Mouse (Mus musculus) lung, adult 2 months (tissue): Measurements from ENCODE around the gene Wipf1. TPM values are rescaled to one million over a fixed set of nuclear protein-coding genes. Genes with fewer than 3 reads are reported as not detected.

ENCODE experiments used
- DNase-seq: peaks from one replicate; pipeline ENCODE4 v3.0.0; 2022
- H3K4me1 ChIP-seq: fragments of 200-500 bp; 2 replicates; pipeline ENCODE4 v1.6.1; 2011; ENCODE audit warnings: low read length; ENCODE audit not compliant: control insufficient read depth, insufficient read depth
- H3K4me3 ChIP-seq: fragments of 200-500 bp; replicated peaks from 2 replicates; pipeline ENCODE3; 2011; ENCODE audit warnings: low read depth, mild to moderate bottlenecking, control low read depth, low read length; ENCODE audit errors: extremely low read depth
- CTCF ChIP-seq: fragments of 200-500 bp; IDR thresholded peaks from 2 replicates; pipeline ENCODE4 v1.5.1; 2011; ENCODE audit warnings: mild to moderate bottlenecking, low read length, control low read depth; ENCODE audit not compliant: insufficient read depth
- POLR2A ChIP-seq: fragments of 200-500 bp; IDR thresholded peaks from 2 replicates; pipeline ENCODE4 v1.6.1; 2011; ENCODE audit warnings: low read depth, mild to moderate bottlenecking, control low read depth, low read length, borderline replicate concordance; ENCODE audit errors: extremely low read depth
- WGBS: fragments of 180-500 bp; shearing (Covaris S2); methylation state at CpG from one replicate; pipeline ENCODE4 v1.1.7; 2018; 5-methylcytosine and 5-hydroxymethylcytosine counted together
- polyA plus RNA-seq: library from polyadenylated mRNA; depleted of rRNA; stranded (reverse); fragments of >200 nt; gene quantifications from 2 replicates; pipeline ENCODE4 v1.2.3, GENCODE M21; 2012

Gene Wipf1
- polyA plus RNA-seq, 1 experiment: 23.1 TPM

DNA sequence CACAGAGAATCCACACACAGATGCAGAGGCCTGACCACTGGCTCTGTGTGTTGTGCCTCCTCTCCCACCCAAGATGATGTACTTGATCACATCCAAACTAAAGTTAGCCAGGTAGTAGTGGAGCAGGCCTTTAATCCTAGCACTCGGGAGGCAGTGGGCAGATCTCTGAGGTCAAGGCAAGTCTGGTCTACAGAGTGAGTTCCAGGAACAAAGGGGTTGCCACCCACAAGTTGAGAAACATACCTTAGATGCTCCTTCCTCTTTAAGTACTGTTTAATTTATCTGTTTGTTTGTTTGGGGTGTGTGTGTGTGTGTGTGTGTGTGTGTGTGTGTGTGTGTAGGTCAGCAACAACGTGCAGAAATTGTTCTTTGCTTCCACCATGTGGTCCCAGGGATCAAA lies 67.3 kb downstream of the Wipf1 start:
- no peak for DNase-seq
- TF ChIP-seq POLR2A (no peak), CTCF (no peak)
- H3K4me1 ChIP-seq: peaks cover 25% of the 10 kb centered on the region
- no peak overlapping the region for H3K4me3 ChIP-seq
- WGBS: 59% methylated on average over 2 of the region's 2 CpGs

DNA sequence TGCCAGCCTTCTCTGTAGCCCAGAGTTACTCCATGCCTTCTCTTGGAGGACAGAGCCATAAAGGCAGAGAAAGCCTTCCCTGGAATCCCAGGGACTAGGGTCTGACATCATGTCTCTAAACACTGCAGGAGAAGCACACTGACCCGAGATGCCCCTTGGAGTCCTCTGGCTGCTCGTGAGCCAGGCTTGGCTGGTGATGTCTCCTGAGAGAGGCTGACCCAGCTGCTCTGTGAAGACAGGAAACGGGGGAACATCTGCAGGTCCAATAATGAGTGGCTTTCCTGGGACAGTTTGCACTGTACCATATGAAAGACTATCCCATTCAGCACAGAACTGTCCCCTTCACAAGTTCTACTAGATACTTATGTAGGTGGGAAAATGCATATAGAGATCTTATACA lies 69.4 kb downstream of the Wipf1 start:
- Histone ChIP-seq H3K4me3 (no peak overlapping the region), H3K4me1 (peaks cover 22% of the 10 kb centered on the region)
- no peak for TF ChIP-seq CTCF
- TF ChIP-seq POLR2A: no peak
- WGBS: 30% methylated on average over 3 of the region's 3 CpGs
- no peak for DNase-seq

DNA sequence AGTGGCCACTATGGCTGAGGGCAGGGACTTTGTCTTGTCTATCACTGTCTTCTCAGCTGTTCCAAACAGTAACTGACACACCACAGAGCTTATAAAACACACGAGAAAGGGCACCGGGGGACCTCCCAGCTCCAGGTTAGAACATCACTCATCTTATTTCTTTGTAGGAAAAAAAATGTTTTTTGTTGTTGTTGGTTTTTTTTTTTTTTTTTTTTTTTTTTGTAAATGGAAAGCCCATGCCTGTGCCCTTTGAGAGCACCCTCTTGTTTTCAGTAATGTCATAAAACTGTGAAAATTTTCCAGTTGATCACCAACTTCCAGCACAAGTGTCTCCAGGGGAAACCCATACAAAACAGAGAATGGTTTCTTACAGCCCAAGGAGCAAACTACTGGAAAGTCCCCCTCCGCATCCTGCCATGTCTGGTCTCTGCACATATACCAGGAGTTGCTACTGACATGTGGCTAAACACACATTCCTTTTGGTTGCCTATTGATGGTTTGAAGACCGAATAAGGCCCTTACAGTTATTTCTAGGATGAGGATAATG lies 69.9 kb downstream of the Wipf1 start:
- DNase-seq: no peak
- WGBS: 70% methylated on average over 4 of the region's 4 CpGs
- Histone ChIP-seq H3K4me1 (peaks cover 22% of the 10 kb centered on the region), H3K4me3 (no peak overlapping the region)
- no peak for TF ChIP-seq CTCF
- no peak for TF ChIP-seq POLR2A

DNA sequence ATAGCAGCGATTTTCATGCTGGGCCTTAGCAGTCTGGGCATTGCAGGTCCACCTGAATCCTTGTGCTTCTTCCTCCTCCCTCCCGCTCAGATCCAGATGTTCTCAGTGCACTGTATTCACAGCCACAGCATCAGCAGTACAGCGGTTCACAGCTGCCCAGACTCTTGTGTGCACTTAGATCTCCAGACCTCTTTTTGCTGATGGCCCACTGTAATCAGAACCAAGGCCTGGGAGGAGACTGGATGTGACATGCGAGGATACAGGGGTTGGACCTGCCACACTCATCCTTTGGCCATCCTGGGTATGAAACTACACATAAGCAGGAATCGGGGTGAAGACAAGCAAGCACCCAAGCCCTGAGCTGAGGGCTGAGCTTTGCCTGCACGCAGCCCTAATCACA lies 72.6 kb downstream of the Wipf1 start:
- no peak for DNase-seq
- no peak overlapping the region for H3K4me3 ChIP-seq
- peaks cover 12% of the 10 kb centered on the region for H3K4me1 ChIP-seq
- TF ChIP-seq CTCF (no peak), POLR2A (no peak)
- 90% methylated on average over 6 of the region's 6 CpGs for WGBS

DNA sequence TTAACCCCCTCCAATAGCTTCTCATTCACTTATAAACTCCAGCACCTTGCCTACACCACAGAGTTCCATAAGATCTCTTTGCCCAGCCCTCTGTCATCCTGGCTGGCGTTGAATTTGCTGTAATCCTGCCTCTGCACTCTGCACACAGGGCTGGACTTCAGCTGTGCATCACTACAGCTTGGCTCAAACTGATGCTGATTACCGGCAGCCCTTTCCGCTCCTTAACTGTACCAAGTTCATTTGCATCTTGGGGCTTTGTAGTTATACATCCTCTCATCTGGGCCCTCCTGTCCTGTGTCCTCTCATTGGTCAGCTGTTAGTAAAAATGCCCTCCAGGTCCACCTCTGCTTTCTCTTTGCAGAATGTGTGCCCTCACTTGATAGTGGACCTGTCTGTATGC lies 73.4 kb downstream of the Wipf1 start:
- DNase-seq: no peak
- 90% methylated on average over 3 of the region's 3 CpGs for WGBS
- TF ChIP-seq POLR2A: no peak
- no peak for TF ChIP-seq CTCF
- Histone ChIP-seq H3K4me1 (peaks cover 12% of the 10 kb centered on the region), H3K4me3 (no peak overlapping the region)

DNA sequence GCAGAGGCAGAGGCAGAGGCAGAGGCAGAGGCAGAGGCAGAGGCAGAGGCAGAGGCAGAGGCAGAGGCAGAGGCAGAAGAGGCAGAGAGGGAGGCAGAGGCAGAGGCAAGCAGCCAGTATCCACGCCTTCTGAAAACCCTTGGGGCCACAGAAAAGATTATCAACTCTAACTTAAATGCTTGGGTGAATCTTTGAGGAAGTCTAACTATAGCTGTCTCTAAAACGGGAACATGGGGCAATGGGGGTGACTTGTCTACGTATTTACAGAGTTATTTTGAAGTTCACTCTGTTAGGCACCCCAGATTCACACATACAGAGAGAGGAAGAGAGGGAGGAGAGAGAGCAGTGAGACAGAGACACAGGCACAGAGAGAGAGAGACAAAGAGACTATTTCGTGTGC lies 74.0 kb downstream of the Wipf1 start:
- no peak overlapping the region for H3K4me3 ChIP-seq
- 73% methylated on average over 4 of the region's 4 CpGs for WGBS
- H3K4me1 ChIP-seq: peaks cover 12% of the 10 kb centered on the region
- no peak for TF ChIP-seq POLR2A
- TF ChIP-seq CTCF: no peak
- DNase-seq: no peak

DNA sequence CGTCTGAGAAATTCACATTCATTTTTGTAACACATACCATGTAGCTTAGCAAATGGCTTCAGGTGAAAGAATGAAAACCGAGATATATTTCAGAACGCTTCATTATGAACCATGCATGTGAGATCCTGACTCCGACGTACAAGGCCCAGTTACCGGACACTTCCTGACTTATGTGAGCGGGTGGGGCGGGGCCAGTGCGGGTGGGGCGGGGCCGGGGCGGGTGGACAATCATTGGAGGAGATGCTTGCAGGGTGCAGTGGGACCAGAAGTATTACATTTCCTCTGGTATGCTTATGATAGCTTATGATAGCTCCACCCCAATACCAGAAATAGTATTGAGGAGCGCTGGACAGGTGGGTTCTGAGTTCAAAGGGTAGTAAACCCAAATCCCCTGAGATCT lies 74.9 kb downstream of the Wipf1 start:
- 86% methylated on average over 13 of the region's 13 CpGs for WGBS
- TF ChIP-seq CTCF (no peak), POLR2A (no peak)
- DNase-seq: no peak

DNA sequence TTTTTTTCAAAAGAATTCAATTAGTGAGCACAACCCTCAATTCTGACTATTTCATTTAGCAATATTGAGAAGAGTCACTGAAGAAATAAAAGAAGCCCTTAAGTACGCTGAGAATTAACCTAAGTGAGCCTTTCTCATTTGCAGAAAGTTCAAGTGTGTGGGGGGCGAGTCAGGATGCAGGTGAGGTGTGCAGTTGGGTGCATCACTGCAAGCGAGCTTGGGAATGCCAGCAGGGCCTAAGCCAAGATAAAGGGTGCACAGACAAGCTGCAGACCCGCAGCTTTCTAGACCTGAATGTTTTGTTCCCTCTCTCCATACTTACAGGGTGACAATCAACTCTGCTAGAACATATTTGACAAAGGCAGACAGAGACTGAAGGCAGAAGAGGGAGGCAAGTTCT lies 75.3 kb downstream of the Wipf1 start:
- WGBS: 72% methylated on average over 4 of the region's 4 CpGs
- DNase-seq: no peak
- TF ChIP-seq POLR2A (no peak), CTCF (no peak)
- Histone ChIP-seq H3K4me3 (no peak overlapping the region), H3K4me1 (peaks cover 7% of the 10 kb centered on the region)

More for the DNA sequence above, 74.9 kb downstream of the Wipf1 start:
- H3K4me3 ChIP-seq: no peak overlapping the region
- H3K4me1 ChIP-seq: peaks cover 10% of the 10 kb centered on the region

DNA sequence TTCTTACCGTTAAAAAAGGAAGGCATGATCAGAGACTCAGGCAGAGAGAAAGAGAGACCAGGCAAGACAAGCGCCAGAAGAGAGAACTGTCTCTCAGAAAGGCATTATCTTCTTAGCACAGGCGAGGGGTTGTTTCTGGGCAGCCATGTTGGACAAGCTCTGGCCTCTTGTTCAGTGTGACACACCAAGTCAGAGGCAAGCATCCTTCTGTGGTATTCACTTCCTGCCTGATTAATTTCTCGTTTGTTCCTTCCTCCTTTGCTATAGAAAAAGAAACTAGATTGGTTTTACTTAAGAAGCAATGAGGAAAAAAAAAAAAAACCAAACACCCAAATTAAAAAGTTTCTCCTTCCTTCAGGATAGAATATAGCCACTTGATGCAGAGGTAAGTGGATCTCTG lies 75.8 kb downstream of the Wipf1 start:
- DNase-seq: no peak
- TF ChIP-seq POLR2A (no peak), CTCF (no peak)
- Histone ChIP-seq H3K4me3 (no peak overlapping the region), H3K4me1 (peaks cover 5% of the 10 kb centered on the region; the same call in 1 of the 2 replicates)
- 55% methylated on average over 4 of the region's 4 CpGs for WGBS

DNA sequence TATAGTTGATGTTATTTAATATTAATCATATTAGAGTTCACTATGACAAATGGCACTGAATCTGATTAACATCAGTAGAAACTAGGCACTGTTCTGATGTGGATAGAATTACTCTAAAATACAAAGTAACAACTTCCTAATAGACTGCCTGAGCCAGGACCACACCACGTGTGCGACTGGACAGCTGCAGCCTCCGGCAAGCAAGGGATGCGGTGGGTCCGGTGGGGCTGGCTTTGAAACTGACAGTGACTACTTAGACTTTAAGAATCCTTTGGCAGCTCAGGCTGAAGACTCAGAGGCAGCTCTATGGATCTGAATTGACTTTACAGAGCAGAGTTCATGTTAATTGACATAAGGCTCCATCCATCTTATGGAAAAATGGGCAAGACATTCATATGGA lies 76.4 kb downstream of the Wipf1 start:
- DNase-seq: no peak
- peak overlapping the region; percentile 36 for H3K4me3 ChIP-seq
- H3K4me1 ChIP-seq: peaks cover 5% of the 10 kb centered on the region; the same call in 1 of the 2 replicates
- WGBS: 70% methylated on average over 5 of the region's 5 CpGs
- no peak for TF ChIP-seq POLR2A
- no peak for TF ChIP-seq CTCF
